Mouse (Mus musculus) hindbrain, embryonic 14.5 days (tissue): ENCODE measurements at regions not wholly inside any gene's neighbourhood (a gene's known extent, or its start where the extent isn't known, plus 50 kb on each side); places are given as distances from the start of the nearest gene placed in this dataset.

Source experiments
- ATAC-seq: fragments of 200-750 bp; cut with Nextera tagmentation; 2 replicates; pipeline ENCODE4 v1.8.0; 2017; ENCODE audit warnings: moderate number of reproducible peaks, mild to moderate bottlenecking, moderate TSS enrichment, moderate library complexity; ENCODE audit not compliant: low FRiP score
- DNase-seq: peaks from one replicate; pipeline ENCODE4 v3.0.0-alpha.2; 2015; ENCODE audit warnings: low spot score
- H3K27ac ChIP-seq: fragments of 300-500 bp; sonication (generic); 2 replicates; pipeline ENCODE4 v1.5.1; 2014; ENCODE audit warnings: mild to moderate bottlenecking, moderate library complexity
- H3K27me3 ChIP-seq: fragments of 300-500 bp; sonication (generic); 2 replicates; pipeline ENCODE4 v1.6.1; 2014; ENCODE audit warnings: mild to moderate bottlenecking, low read length, mixed read lengths; ENCODE audit not compliant: control insufficient read depth, insufficient read depth
- H3K36me3 ChIP-seq: fragments of 300-500 bp; sonication (generic); replicated peaks from 2 replicates; pipeline ENCODE4 v1.6.1; 2014; ENCODE audit not compliant: control insufficient read depth, insufficient read depth
- H3K4me1 ChIP-seq: fragments of 300-500 bp; sonication (generic); replicated peaks from 2 replicates; pipeline ENCODE4 v1.6.1; 2014; ENCODE audit warnings: antibody characterized with exemption, low read length, mixed read lengths; ENCODE audit not compliant: control insufficient read depth, insufficient read depth
- H3K4me2 ChIP-seq: fragments of 300-500 bp; sonication (generic); replicated peaks from 2 replicates; pipeline ENCODE4 v1.6.1; 2014; ENCODE audit warnings: mild to moderate bottlenecking, moderate library complexity
- H3K4me3 ChIP-seq: fragments of 300-500 bp; sonication (generic); replicated peaks from 2 replicates; pipeline ENCODE4 v1.5.1; 2014; ENCODE audit warnings: mild to moderate bottlenecking, low read length
- H3K9ac ChIP-seq: fragments of 300-500 bp; sonication (generic); 2 replicates; pipeline ENCODE4 v1.6.1; 2014
- H3K9me3 ChIP-seq: fragments of 300-500 bp; sonication (generic); 2 replicates; pipeline ENCODE4 v1.6.1; 2016; ENCODE audit warnings: low read length; ENCODE audit not compliant: control insufficient read depth
- WGBS: fragments of 180-500 bp; shearing (Covaris S2); extraction: QIAGEN DNeasy Blood & Tissue Kit; methylation state at CpG from one replicate; pipeline ENCODE4 v1.1.7; 2014; 5-methylcytosine and 5-hydroxymethylcytosine counted together

DNA sequence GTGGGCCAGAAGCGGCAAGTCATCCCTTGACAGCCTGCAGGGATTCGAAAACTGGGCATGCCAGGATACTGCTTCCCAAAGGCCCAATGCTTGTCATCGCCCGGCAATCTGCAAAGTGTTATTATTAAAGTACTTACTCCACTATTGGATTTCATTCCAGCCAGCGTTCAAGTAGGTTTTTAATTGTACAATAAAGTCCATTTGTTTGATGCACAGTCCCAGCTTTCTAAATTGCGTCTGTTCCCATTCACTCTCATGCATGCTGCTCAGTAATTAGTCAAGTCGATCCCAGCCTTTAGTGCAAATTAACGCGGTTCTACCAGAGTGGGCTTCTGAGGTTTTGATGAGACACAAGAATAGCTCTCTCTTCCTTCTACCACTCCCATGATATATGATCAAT, 131.9 kb upstream of the Kirrel3 start:
- Histone ChIP-seq H3K4me2 (no peak overlapping the region), H3K9ac (no peak overlapping the region), H3K4me3 (no peak overlapping the region), H3K36me3 (no peaks in the 10 kb centered on the region), H3K27ac (no peak overlapping the region), H3K27me3 (no peaks in the 10 kb centered on the region), H3K9me3 (no peaks in the 10 kb centered on the region), H3K4me1 (no peaks in the 10 kb centered on the region)
- DNase-seq, result no peak
- ATAC-seq, result no peak
- WGBS, result 79% methylated on average over 9 of the region's 9 CpGs

DNA sequence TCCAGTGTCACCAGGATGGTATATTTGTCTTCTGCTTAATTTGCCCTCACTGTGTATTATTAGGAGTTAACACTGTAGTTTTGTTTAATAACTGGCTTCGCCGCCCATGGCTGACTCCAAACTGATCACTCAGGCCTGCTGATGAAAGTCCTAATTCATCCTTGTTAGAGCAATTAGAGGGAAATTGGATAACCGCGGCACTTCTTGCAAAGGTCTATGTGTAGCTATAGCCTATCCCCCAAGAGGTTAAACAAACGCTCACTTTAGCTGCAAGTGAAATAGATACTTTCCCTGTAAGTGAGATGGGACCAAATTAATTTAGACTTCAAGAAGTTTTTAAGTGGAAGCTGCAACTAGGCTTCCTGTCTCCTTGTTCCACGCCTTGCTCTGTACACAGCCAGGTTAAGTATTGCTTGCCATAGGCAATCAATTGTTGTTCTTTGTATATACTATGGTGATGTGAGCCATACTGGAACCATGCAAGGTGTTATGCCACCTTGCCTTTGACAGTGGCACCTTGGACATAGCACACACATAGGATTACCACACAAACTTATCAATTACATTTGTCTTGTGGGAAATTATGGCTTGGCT, 130.9 kb upstream of the Kirrel3 start:
- ATAC-seq (no peak), DNase-seq (no peak)
- Histone ChIP-seq H3K9ac (no peak overlapping the region), H3K4me1 (no peaks in the 10 kb centered on the region), H3K4me3 (no peak overlapping the region), H3K27ac (no peak overlapping the region), H3K27me3 (no peaks in the 10 kb centered on the region), H3K36me3 (no peaks in the 10 kb centered on the region), H3K9me3 (no peaks in the 10 kb centered on the region), H3K4me2 (no peak overlapping the region)
- 76% methylated on average over 6 of the region's 6 CpGs for WGBS

DNA sequence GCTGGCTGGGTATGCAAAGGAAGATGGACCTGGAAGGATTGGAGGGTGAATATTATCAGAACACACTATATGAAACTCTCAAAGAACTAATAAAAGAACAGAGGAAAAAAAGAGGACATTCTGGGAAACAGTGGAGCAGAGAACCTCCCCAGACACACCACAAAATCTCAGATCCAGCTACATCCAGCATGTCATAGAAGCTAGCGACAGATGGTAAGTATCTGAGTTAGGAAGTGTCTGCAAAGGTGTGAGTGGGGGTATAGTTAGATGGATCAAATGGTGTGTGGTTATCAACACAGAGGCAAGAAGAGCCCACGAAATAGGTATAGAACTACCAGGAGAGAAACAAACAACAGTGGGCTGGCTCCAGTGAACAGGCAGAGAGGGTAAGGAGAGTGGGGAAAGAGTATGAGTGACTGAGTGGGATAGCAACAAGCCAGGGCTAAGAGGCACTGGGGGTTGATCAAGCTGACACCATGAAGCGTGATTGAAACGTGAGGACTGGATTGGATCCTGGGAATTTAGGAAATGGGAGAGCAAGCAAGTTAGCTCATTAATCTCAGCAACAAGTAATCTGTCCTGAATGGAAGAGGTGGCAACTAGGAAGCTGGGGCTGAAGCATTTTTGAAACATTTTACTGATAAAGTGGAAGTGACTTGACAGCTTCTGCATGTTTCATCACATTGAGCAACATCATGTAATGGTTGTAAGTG, 114.9 kb upstream of the Kirrel3 start:
- WGBS, result 90% methylated on average over 4 of the region's 4 CpGs
- H3K27ac ChIP-seq, result no peak overlapping the region
- H3K36me3 ChIP-seq, result no peaks in the 10 kb centered on the region
- H3K9ac ChIP-seq, result no peak overlapping the region
- no peak for ATAC-seq
- no peaks in the 10 kb centered on the region for H3K4me1 ChIP-seq
- no peaks in the 10 kb centered on the region for H3K27me3 ChIP-seq
- H3K4me2 ChIP-seq, result no peak overlapping the region
- H3K4me3 ChIP-seq, result no peak overlapping the region
- DNase-seq, result no peak
- no peaks in the 10 kb centered on the region for H3K9me3 ChIP-seq

GRCm38 (mm10) chr9:34375187-34375586, 110.5 kb upstream of the Kirrel3 start:
- H3K4me2 ChIP-seq, result no peak overlapping the region
- 32% methylated on average over 1 of the region's 1 CpGs for WGBS
- no peaks in the 10 kb centered on the region for H3K27me3 ChIP-seq
- ATAC-seq, result no peak
- H3K36me3 ChIP-seq, result no peaks in the 10 kb centered on the region
- H3K27ac ChIP-seq, result no peak overlapping the region
- no peak overlapping the region for H3K9ac ChIP-seq
- no peak for DNase-seq
- H3K4me3 ChIP-seq, result no peak overlapping the region
- no peaks in the 10 kb centered on the region for H3K9me3 ChIP-seq
- no peaks in the 10 kb centered on the region for H3K4me1 ChIP-seq

- WGBS, result 87% methylated on average over 3 of the region's 3 CpGs
These were observed 105.7 kb upstream of the Kirrel3 start for GRCm38 (mm10) chr9:34380008-34380407.

DNA sequence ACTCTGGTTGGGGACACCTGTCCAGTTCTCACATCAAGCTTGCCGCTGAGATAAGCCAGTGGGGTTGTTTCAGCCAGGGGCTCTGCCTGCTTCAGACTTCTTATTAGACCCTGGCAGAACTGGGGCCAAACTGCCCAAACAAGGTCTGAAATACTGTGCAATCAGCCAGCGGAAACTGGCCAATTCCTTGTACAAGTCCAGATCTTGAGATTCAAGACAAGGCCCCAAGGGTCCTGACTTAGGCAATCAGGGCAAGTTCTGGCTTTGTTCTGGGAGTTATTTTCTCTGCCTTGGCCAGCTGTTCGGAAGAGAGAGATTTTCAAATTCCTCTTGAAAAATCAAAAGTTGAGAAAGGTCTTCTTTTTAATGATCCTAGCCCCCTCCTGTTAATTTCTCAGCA, 104.1 kb upstream of the Kirrel3 start:
- WGBS, result 89% methylated on average over 3 of the region's 3 CpGs
- ATAC-seq, result no peak

More at GRCm38 (mm10) chr9:34380008-34380407, 105.7 kb upstream of the Kirrel3 start:
- no peak for ATAC-seq
- H3K27me3 ChIP-seq, result no peaks in the 10 kb centered on the region
- no peaks in the 10 kb centered on the region for H3K36me3 ChIP-seq
- H3K9ac ChIP-seq, result no peak overlapping the region
- H3K4me1 ChIP-seq, result no peaks in the 10 kb centered on the region
- no peak overlapping the region for H3K4me2 ChIP-seq
- H3K9me3 ChIP-seq, result no peaks in the 10 kb centered on the region
- H3K4me3 ChIP-seq, result no peak overlapping the region
- no peak overlapping the region for H3K27ac ChIP-seq
- DNase-seq, result no peak

GRCm38 (mm10) chr9:34382208-34382607, 103.5 kb upstream of the Kirrel3 start:
- no peak for DNase-seq
- Histone ChIP-seq H3K27me3 (no peaks in the 10 kb centered on the region), H3K4me2 (no peak overlapping the region), H3K27ac (no peak overlapping the region), H3K9me3 (no peaks in the 10 kb centered on the region), H3K9ac (no peak overlapping the region), H3K4me1 (no peaks in the 10 kb centered on the region), H3K36me3 (no peaks in the 10 kb centered on the region), H3K4me3 (no peak overlapping the region)
- ATAC-seq, result no peak
- WGBS, result 17% methylated on average over 1 of the region's 1 CpGs

More for the DNA sequence above, 104.1 kb upstream of the Kirrel3 start:
- DNase-seq, result no peak
- Histone ChIP-seq H3K4me3 (no peak overlapping the region), H3K9me3 (no peaks in the 10 kb centered on the region), H3K27ac (no peak overlapping the region), H3K4me1 (no peaks in the 10 kb centered on the region), H3K9ac (no peak overlapping the region), H3K4me2 (no peak overlapping the region), H3K27me3 (no peaks in the 10 kb centered on the region), H3K36me3 (no peaks in the 10 kb centered on the region)

- no peak overlapping the region for H3K4me2 ChIP-seq
- no peak for ATAC-seq
- H3K27me3 ChIP-seq, result no peaks in the 10 kb centered on the region
- H3K9ac ChIP-seq, result no peak overlapping the region
- H3K4me1 ChIP-seq, result no peaks in the 10 kb centered on the region
- H3K27ac ChIP-seq, result no peak overlapping the region
- no peaks in the 10 kb centered on the region for H3K36me3 ChIP-seq
- DNase-seq, result no peak
- H3K4me3 ChIP-seq, result no peak overlapping the region
- H3K9me3 ChIP-seq, result no peaks in the 10 kb centered on the region
- 75% methylated on average over 4 of the region's 4 CpGs for WGBS
These were observed 99.6 kb upstream of the Kirrel3 start for GRCm38 (mm10) chr9:34386071-34386470.

DNA sequence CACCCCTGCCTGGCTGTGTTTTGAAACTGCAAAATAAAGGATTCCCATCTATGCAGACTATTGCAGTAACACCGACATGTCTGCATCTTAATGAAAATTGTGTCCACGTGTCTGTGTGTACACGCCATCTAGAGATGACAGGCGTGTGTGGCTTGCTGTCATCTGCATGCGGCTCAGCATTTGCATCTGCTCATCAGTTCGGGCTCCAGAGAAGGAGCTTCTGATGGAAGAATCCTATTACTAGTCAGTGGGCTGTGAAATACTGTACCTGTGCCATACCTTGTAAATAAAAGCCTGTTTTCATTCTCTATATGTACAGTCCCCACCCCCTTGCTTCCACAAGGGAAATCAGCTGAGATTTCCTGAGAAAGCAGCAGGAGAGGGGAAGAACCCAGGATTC, 92.7 kb upstream of the Kirrel3 start:
- no peak for ATAC-seq

More for the DNA sequence above, 92.7 kb upstream of the Kirrel3 start:
- H3K27me3 ChIP-seq, result no peaks in the 10 kb centered on the region
- no peak overlapping the region for H3K9ac ChIP-seq
- no peak for DNase-seq
- no peak overlapping the region for H3K4me2 ChIP-seq
- WGBS, result 49% methylated on average over 6 of the region's 6 CpGs
- no peaks in the 10 kb centered on the region for H3K9me3 ChIP-seq
- H3K27ac ChIP-seq, result no peak overlapping the region
- H3K36me3 ChIP-seq, result no peaks in the 10 kb centered on the region
- H3K4me1 ChIP-seq, result 0 out of 2 replicates have a peak, but pooled peaks cover 3% of the 10 kb centered on the region
- H3K4me3 ChIP-seq, result no peak overlapping the region
